Mouse (Mus musculus): Measurements from ENCODE around the gene Ube2ql1.

Ube2ql1 gene

GRCm38 (mm10) chr13:69708236-69708635 is 31.5 kb downstream of the Ube2ql1 start:
- DNase-seq (ENCODE audit: low read depth in 1 of 2, low spot score in 2 of 2) = no peak

GRCm38 (mm10) chr13:69707496-69707895 is 32.2 kb downstream of the Ube2ql1 start:
- no peak for DNase-seq (ENCODE audit: low read depth in 1 of 2, low spot score in 2 of 2)

GRCm38 (mm10) chr13:69706919-69707318 is 32.8 kb downstream of the Ube2ql1 start:
- DNase-seq (ENCODE audit: low read depth in 1 of 2, low spot score in 2 of 2) = no peak

- DNase-seq (ENCODE audit: low read depth in 1 of 2, low spot score in 2 of 2) = no peak
Observed at GRCm38 (mm10) chr13:69703505-69703904, 36.2 kb downstream of the Ube2ql1 start.

- no peak for DNase-seq (ENCODE audit: low read depth in 1 of 2, low spot score in 2 of 2)
Observed at GRCm38 (mm10) chr13:69701397-69701796, 38.3 kb downstream of the Ube2ql1 start.

- no peak for DNase-seq (ENCODE audit: low read depth in 1 of 2, low spot score in 2 of 2)
Observed at GRCm38 (mm10) chr13:69700827-69701226, 38.9 kb downstream of the Ube2ql1 start.

- DNase-seq (ENCODE audit: low read depth in 1 of 2, low spot score in 2 of 2) = no peak
Observed at GRCm38 (mm10) chr13:69696333-69696991, 43.2 kb downstream of the Ube2ql1 start.

- no peak for DNase-seq (ENCODE audit: low read depth in 1 of 2, low spot score in 2 of 2)
Observed at GRCm38 (mm10) chr13:69691074-69691473, 48.6 kb downstream of the Ube2ql1 start.

- no peak for DNase-seq (ENCODE audit: low read depth in 1 of 2, low spot score in 2 of 2)
Observed at GRCm38 (mm10) chr13:69687023-69687422, 52.7 kb downstream of the Ube2ql1 start.

- DNase-seq (ENCODE audit: low read depth in 1 of 2, low spot score in 2 of 2) = no peak
Observed at GRCm38 (mm10) chr13:69685406-69685818, 54.3 kb downstream of the Ube2ql1 start.

- DNase-seq (ENCODE audit: low read depth in 1 of 2, low spot score in 2 of 2) = no peak
Observed at GRCm38 (mm10) chr13:69673921-69674618, 65.6 kb downstream of the Ube2ql1 start.

GRCm38 (mm10) chr13:69673197-69673920 is 66.3 kb downstream of the Ube2ql1 start:
- no peak for DNase-seq (ENCODE audit: low read depth in 1 of 2, low spot score in 2 of 2)

GRCm38 (mm10) chr13:69672565-69672964 is 67.1 kb downstream of the Ube2ql1 start:
- DNase-seq (ENCODE audit: low read depth in 1 of 2, low spot score in 2 of 2) = no peak

GRCm38 (mm10) chr13:69672121-69672520 is 67.6 kb downstream of the Ube2ql1 start:
- no peak for DNase-seq (ENCODE audit: low read depth in 1 of 2, low spot score in 2 of 2)

GRCm38 (mm10) chr13:69654508-69654907 is 85.2 kb downstream of the Ube2ql1 start:
- no peak for DNase-seq (ENCODE audit: low read depth in 1 of 2, low spot score in 2 of 2)

Measured in monocyte, adult 2 months (primary cell).